Mouse (Mus musculus) liver, embryonic 16.5 days (tissue): ENCODE results near the gene Arhgap28. TPM values are rescaled to one million over a fixed set of nuclear protein-coding genes. Genes with fewer than 3 reads are reported as not detected.

Source experiments
- ATAC-seq: fragments of 200-750 bp; cut with Nextera tagmentation; 2 replicates; pipeline ENCODE4 v1.8.0; 2017; ENCODE audit warnings: low read depth, mild to moderate bottlenecking, moderate number of reproducible peaks, moderate library complexity
- H3K27ac ChIP-seq: fragments of 300-500 bp; sonication (generic); 2 replicates; pipeline ENCODE4 v1.5.1; 2014; ENCODE audit warnings: mild to moderate bottlenecking, low read length
- H3K27me3 ChIP-seq: fragments of 300-500 bp; sonication (generic); 2 replicates; pipeline ENCODE4 v1.6.1; 2014; ENCODE audit warnings: low read depth, low read length, mixed read lengths; ENCODE audit not compliant: control insufficient read depth, insufficient read depth
- H3K36me3 ChIP-seq: fragments of 300-500 bp; sonication (generic); 2 replicates; pipeline ENCODE4 v1.6.1; 2014; ENCODE audit warnings: mild to moderate bottlenecking; ENCODE audit not compliant: control insufficient read depth, insufficient read depth
- H3K4me1 ChIP-seq: fragments of 300-500 bp; sonication (generic); 2 replicates; pipeline ENCODE4 v1.6.1; 2014; ENCODE audit warnings: low read depth, low read length, mixed read lengths; ENCODE audit not compliant: control insufficient read depth
- H3K4me2 ChIP-seq: fragments of 300-500 bp; sonication (generic); 2 replicates; pipeline ENCODE4 v1.6.1; 2014; ENCODE audit warnings: low read depth, low read length, mixed read lengths
- H3K4me3 ChIP-seq: fragments of 300-500 bp; sonication (generic); 2 replicates; pipeline ENCODE4 v1.5.1; 2014; ENCODE audit warnings: low read depth, mild to moderate bottlenecking, low read length
- H3K9ac ChIP-seq: fragments of 300-500 bp; sonication (generic); 2 replicates; pipeline ENCODE4 v1.6.1; 2014; ENCODE audit warnings: low read depth, low read length
- H3K9me3 ChIP-seq: fragments of 300-500 bp; sonication (generic); replicated peaks from 2 replicates; pipeline ENCODE4 v1.6.1; 2016; ENCODE audit warnings: low read length; ENCODE audit not compliant: control insufficient read depth
- WGBS: fragments of 180-500 bp; shearing (Covaris S2); extraction: QIAGEN DNeasy Blood & Tissue Kit; methylation state at CpG from one replicate; pipeline ENCODE4 v1.1.7; 2014; ENCODE audit not compliant: insufficient replicate concordance; 5-methylcytosine and 5-hydroxymethylcytosine counted together
- polyA plus RNA-seq: library from polyadenylated mRNA; unstranded; fragments of >200 nt; fragmentation: Nextera tagmentation; extraction: Ambion mirVana; gene quantifications from 2 replicates; pipeline ENCODE4 v1.2.1, GENCODE M21; 2015

Arhgap28 gene
- polyA plus RNA-seq, 1 experiment from 2014 or later = 1.3 TPM

DNA sequence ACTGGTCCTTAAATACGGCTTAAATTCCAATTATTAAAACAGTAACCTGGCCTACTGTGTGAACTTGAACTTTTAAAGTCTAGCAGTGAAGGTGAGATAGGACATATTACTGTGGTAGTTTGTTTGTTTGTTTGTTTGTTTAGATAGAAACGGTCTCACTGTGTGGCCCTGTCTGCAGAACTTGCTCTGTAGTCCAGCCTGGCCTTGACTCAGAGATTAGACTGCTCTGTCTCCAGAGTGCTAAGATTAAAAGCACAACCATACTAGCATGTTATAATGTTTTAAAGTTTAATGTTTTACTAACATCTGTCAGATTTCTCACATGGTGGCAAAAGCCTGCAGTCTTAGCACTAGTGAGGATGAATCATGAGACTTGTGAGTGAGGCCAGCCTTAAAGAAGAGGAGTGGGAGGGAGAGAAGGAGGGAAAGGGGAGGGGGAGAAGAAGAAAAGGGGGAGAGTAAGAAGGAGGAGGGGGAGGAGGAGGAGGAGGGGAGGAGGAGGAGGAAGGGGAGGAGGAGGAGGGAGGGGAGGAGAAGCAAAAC, 8.6 kb downstream of the Arhgap28 start:
- no peak overlapping the region for H3K27ac ChIP-seq
- H3K4me2 ChIP-seq = no peak overlapping the region
- no peak overlapping the region for H3K9ac ChIP-seq
- no peaks in the 10 kb centered on the region for H3K36me3 ChIP-seq
- no peak overlapping the region for H3K4me3 ChIP-seq
- WGBS = 60% methylated on average over 2 of the region's 2 CpGs
- H3K9me3 ChIP-seq = no peaks in the 10 kb centered on the region
- ATAC-seq = no peak
- no peaks in the 10 kb centered on the region for H3K27me3 ChIP-seq
- no peaks in the 10 kb centered on the region for H3K4me1 ChIP-seq

DNA sequence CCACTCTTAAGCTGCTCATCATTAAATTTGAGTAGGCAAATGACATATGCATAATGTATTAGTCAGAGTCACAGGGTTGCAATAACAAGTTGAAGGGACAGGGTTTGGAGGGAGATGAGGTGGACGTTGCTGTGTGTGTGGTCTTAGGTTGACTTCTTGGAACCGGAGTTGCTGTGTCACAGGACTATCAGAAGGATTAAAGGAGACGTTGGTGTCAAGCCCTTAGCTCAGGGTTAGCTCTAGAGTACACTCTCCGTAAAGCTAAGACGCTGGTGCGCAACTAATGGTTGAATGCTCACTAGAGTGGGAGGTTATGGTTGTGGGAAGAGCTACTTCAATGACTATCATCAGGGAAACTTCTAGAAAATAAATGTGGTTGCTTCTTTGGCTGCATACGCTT, 9.1 kb downstream of the Arhgap28 start:
- no peak for ATAC-seq
- Histone ChIP-seq H3K4me1 (no peaks in the 10 kb centered on the region), H3K36me3 (no peaks in the 10 kb centered on the region), H3K4me2 (no peak overlapping the region), H3K9ac (no peak overlapping the region), H3K4me3 (no peak overlapping the region), H3K9me3 (no peaks in the 10 kb centered on the region), H3K27me3 (no peaks in the 10 kb centered on the region), H3K27ac (no peak overlapping the region)
- WGBS = 65% methylated on average over 7 of the region's 7 CpGs

DNA sequence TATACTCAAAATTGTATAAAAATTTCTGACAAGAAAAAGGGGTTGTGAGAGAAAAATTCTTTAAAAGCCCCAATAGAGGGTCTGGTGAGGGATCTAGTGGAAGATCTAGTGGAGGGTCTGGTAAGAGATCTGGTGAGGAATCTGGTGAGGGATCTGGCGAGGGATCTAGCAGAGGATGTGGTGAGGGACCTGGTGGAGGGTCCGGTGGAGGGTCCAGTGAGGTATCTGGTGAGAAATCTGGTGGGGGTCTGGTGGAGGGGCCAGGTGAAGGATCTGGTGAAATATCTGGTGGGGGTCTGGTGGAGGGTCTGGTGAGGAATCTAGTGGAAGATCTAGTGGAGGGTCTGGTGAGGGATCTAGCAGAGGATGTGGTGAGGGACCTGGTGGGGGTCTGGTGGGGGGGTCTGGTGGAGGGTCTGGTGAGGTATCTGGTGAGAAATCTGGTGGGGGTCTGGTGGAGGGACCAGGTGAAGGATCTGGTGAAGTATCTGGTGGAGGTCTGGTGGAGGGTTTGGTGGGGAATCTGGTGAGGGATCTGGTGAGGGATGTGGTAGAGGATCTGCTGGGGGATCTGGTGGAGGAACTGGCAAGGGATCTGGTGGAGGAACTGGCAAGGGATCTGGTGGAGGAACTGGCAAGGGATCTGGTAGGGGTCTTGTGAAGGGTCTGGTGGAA, 10.4 kb downstream of the Arhgap28 start:
- ATAC-seq = no peak
- Histone ChIP-seq H3K36me3 (no peaks in the 10 kb centered on the region), H3K27ac (no peak overlapping the region), H3K9ac (no peak overlapping the region), H3K4me2 (no peak overlapping the region), H3K4me3 (no peak overlapping the region), H3K9me3 (no peaks in the 10 kb centered on the region), H3K27me3 (no peaks in the 10 kb centered on the region), H3K4me1 (0 out of 2 replicates have a peak, but pooled peaks cover 2% of the 10 kb centered on the region)
- WGBS = 45% methylated on average over 2 of the region's 2 CpGs

DNA sequence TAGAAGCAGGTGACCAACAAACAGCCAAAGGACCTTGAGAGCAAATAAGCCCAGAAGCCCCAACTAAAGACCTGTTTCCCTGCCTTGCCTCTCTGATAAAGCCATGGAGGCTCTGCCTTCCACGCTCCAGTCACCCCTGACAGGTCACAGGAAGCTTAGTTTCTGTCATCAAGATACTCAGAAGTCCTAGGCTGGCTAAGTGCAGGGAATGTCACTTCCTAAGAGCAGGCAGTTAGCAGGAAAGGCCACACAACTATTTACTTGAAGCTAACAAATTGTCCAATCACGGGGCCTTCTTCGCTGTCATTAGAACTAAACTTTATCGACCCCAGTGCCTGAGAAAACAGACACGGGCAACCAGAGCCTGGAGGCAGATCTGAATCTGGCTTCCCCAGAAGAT, 14.2 kb downstream of the Arhgap28 start:
- H3K9me3 ChIP-seq = no peaks in the 10 kb centered on the region
- 0 out of 2 replicates have a peak, but pooled peaks cover 2% of the 10 kb centered on the region for H3K4me1 ChIP-seq
- H3K9ac ChIP-seq = no peak overlapping the region
- no peaks in the 10 kb centered on the region for H3K36me3 ChIP-seq
- H3K27ac ChIP-seq = no peak overlapping the region
- no peak overlapping the region for H3K4me2 ChIP-seq
- no peaks in the 10 kb centered on the region for H3K27me3 ChIP-seq
- WGBS = 23% methylated on average over 5 of the region's 5 CpGs
- ATAC-seq = no peak
- no peak overlapping the region for H3K4me3 ChIP-seq

DNA sequence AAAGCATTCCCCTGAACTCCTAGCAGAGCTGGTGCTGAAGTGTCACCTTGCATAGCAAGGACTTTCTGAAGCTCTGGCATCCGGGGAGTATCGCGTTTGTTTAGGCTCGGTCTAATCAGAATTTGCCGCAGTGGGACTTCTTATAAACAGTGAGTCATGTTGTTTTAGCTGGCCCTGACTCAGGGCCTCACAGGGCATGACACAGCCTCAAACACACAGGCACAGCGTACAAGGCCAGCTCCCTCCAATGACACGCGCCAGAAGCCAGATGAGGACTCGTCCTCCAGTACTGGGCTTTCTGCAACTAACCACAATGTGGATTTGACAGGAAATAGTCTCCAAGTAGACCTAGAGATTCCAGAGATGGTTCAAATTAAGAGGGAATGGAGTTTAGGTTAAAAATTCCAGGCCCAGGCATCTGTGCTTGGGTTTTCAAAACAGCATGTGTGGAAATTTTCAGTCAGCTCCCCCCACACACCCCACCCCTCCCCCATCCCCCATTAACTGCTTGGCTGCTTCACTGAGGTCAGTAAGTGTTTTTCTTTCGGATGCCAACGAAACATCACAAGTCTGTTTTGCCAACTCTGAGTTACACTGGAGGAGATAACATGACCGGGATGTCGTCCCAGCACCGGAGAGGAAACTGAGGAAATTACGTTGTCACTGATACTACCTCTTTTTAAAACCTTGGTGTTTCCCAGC, 14.8 kb downstream of the Arhgap28 start:
- Histone ChIP-seq H3K4me1 (0 out of 2 replicates have a peak, but pooled peaks cover 2% of the 10 kb centered on the region), H3K9ac (no peak overlapping the region), H3K9me3 (no peaks in the 10 kb centered on the region), H3K36me3 (no peaks in the 10 kb centered on the region), H3K27me3 (no peaks in the 10 kb centered on the region), H3K4me2 (no peak overlapping the region), H3K4me3 (no peak overlapping the region), H3K27ac (no peak overlapping the region)
- ATAC-seq = 0 out of 2 replicates have a peak, but pooled peaks have one; percentile 35
- WGBS = 6% methylated on average over 15 of the region's 15 CpGs

DNA sequence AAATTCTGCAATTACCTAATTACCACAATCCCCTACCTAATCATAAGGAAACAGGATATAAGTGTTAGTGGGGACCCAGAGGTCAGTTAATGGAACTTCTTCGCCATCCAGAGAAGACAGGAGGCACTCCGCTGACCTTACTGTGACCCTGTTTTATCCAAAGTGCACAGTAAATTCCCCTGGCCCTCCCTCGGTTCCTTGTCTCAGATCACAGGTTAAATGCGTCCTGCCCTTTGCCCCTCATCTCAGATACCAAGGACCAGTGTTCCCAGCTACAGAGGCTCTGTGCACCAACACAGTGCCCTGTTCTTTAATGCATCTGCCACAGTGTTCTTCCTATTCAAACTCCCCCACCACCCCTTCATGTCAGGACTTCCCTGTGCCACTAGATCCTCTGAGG, 18.4 kb downstream of the Arhgap28 start:
- no peak overlapping the region for H3K27ac ChIP-seq
- no peak overlapping the region for H3K4me2 ChIP-seq
- no peaks in the 10 kb centered on the region for H3K36me3 ChIP-seq
- no peak for ATAC-seq
- 47% methylated on average over 4 of the region's 4 CpGs for WGBS
- no peaks in the 10 kb centered on the region for H3K9me3 ChIP-seq
- H3K4me3 ChIP-seq = no peak overlapping the region
- H3K9ac ChIP-seq = no peak overlapping the region
- H3K4me1 ChIP-seq = 0 out of 2 replicates have a peak, but pooled peaks cover 2% of the 10 kb centered on the region
- no peaks in the 10 kb centered on the region for H3K27me3 ChIP-seq

DNA sequence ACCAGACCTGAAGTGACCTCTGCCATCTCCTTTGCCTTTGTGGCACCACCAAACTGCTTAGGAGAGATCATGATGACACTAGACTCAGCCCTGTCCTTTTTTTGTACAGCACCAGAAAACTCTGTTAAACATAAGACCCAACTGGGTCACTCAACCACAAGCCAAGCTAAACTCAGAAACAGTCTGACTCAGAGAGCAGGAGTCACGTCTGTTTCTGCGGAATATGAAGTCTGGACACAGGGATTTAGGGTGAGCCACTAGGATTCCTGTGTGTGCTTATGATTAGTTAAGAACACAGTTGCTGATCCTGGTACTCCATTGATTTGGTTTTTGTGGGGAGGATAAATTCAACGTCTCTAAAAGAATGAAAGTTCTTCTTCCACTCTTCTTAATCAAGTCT, 23.3 kb downstream of the Arhgap28 start:
- Histone ChIP-seq H3K27me3 (no peaks in the 10 kb centered on the region), H3K27ac (no peak overlapping the region)
- ATAC-seq = no peak

DNA sequence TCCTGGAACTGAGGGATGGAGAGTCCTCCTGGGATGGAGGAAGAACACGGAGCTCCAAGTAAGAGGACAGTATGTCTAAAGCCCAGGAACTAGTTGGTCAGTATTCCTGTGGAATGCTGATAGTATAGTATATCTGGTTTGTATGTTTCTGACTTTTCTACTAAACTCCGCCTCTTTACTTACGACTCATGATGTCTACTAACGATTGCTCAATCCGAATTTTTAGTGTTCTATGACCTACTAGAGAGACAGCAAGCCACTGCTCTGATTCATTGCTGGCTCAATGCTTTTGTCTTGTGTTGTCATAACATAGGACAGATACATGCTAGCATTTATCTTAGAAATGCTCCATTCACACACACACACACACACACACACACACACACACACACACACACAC, 24.7 kb downstream of the Arhgap28 start:
- no peak for ATAC-seq
- no peaks in the 10 kb centered on the region for H3K27me3 ChIP-seq
- H3K9ac ChIP-seq = no peak overlapping the region
- no peak overlapping the region for H3K4me2 ChIP-seq
- no peaks in the 10 kb centered on the region for H3K4me1 ChIP-seq
- no peak overlapping the region for H3K4me3 ChIP-seq
- 51% methylated on average over 5 of the region's 5 CpGs for WGBS
- H3K36me3 ChIP-seq = no peaks in the 10 kb centered on the region
- no peaks in the 10 kb centered on the region for H3K9me3 ChIP-seq
- H3K27ac ChIP-seq = no peak overlapping the region

More for the DNA sequence above, 23.3 kb downstream of the Arhgap28 start:
- H3K9me3 ChIP-seq = no peaks in the 10 kb centered on the region
- no peak overlapping the region for H3K4me3 ChIP-seq
- 64% methylated on average over 3 of the region's 3 CpGs for WGBS
- no peaks in the 10 kb centered on the region for H3K36me3 ChIP-seq
- no peak overlapping the region for H3K9ac ChIP-seq
- no peaks in the 10 kb centered on the region for H3K4me1 ChIP-seq
- no peak overlapping the region for H3K4me2 ChIP-seq

DNA sequence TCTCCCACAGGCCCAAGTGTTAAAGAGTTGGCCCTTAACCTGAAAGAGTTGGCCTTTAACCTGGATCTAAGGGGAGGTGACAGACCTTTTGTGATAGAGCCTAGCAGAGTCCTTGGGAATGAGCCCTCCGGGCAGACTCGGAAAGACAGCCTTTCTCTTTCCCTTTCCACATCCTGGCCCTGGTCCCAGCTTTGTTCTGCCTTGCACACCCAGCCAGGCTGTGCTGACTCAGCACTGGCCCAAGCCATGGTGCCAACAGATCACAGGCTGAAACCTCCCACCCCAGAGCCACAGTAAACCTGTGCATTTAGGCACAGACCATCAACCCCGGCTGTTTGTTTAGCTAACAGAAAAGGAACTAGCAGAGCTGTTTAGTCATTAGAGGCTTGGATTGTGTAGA, 25.1 kb downstream of the Arhgap28 start:
- no peak overlapping the region for H3K27ac ChIP-seq
- ATAC-seq = peak; percentile 32; the same call in 1 of the 2 replicates
- 35% methylated on average over 3 of the region's 3 CpGs for WGBS

More for the DNA sequence above, 25.1 kb downstream of the Arhgap28 start:
- Histone ChIP-seq H3K27me3 (no peaks in the 10 kb centered on the region), H3K36me3 (no peaks in the 10 kb centered on the region), H3K4me2 (no peak overlapping the region), H3K9ac (no peak overlapping the region), H3K4me3 (no peak overlapping the region), H3K9me3 (no peaks in the 10 kb centered on the region), H3K4me1 (no peaks in the 10 kb centered on the region)
